ENCODE assay signal across 10 mouse cellular contexts in genomic region chr9:95088221-95088620, GRCm38 (mm10).
"Had no signal": no experiment of that assay in that cellular context is flagged by ENCODE, and none has a peak within 500 bp of the region (broad histone marks: within the 10 kb centered on the region; RNA-seq: fewer than 3 reads in every experiment).

No protein-coding gene starts in this region.

- DNase-seq: gastrocnemius, postnatal 14 days; gastrocnemius, postnatal 36 days; heart, adult 2 months; heart, postnatal 10 days; heart, postnatal 4 days; kidney, adult 18-20 months; kidney, postnatal 10 days; kidney, postnatal 25 days; kidney, postnatal 4 days; left cerebral cortex, postnatal 4 days had no signal
